Mouse (Mus musculus): ENCODE results near the gene Luc7l2.

DNA sequence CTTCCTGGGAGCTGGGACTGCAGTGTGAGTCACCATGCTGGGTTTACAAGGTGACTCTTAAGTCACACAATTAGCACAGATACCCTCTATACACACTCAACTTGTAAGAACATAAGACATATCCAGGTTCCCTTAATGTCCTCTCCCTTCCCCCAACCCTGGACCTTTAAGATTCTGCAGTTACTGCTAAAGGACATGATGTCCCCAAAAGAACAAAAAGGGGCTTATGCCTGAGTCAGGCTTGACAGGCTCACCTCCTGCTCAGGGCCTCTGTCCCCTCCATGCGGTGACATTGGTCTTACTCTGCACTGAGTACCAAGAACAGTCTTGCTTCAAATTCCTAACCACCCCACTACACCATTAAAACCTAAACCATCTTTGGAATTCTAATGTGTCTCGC, 81.7 kb downstream of the Luc7l2 start:
- no peak for TF ChIP-seq POLR2A (IDR thresholded peaks at IDR 0.05; ENCODE audit: insufficient read length, low read depth)
- no peak for TF ChIP-seq SRF (IDR thresholded peaks at IDR 0.05; ENCODE audit: control insufficient read depth, insufficient read length, low read depth)

All from myocyte (in vitro differentiated cells).